Mouse (Mus musculus) spleen, adult 2 months (tissue): ENCODE results near the gene Usp35. TPM values are rescaled to one million over a fixed set of nuclear protein-coding genes. Genes with fewer than 3 reads are reported as not detected.

Experiments used
- DNase-seq, 2 experiments: peaks; one replicate each; pipeline versions ENCODE4 v3.0.0 to v3.0.0-alpha.2; 2012 to 2021; ENCODE audit warnings: low spot score in 2 of 2, low read depth in 1 of 2
- H3K27ac ChIP-seq: fragments of 200-500 bp; 2 replicates; pipeline ENCODE4 v1.5.1; 2012; ENCODE audit warnings: low read length, inconsistent platforms; ENCODE audit not compliant: insufficient read depth
- H3K27me3 ChIP-seq: fragments of 200-500 bp; 2 replicates; pipeline ENCODE4 v1.6.1; 2012; ENCODE audit warnings: mild to moderate bottlenecking, moderate library complexity, low read length, inconsistent platforms; ENCODE audit not compliant: control insufficient read depth, insufficient read depth
- H3K36me3 ChIP-seq: fragments of 200-500 bp; 2 replicates; pipeline ENCODE4 v1.6.1; 2012; ENCODE audit warnings: mild to moderate bottlenecking, low read length, inconsistent platforms; ENCODE audit not compliant: control insufficient read depth, insufficient read depth
- H3K4me1 ChIP-seq: fragments of 200-500 bp; 2 replicates; pipeline ENCODE4 v1.6.1; 2011; ENCODE audit warnings: inconsistent platforms; ENCODE audit not compliant: control insufficient read depth, insufficient read depth, insufficient read length
- H3K4me3 ChIP-seq: fragments of 200-500 bp; 2 replicates; pipeline ENCODE4 v1.5.1; 2011; ENCODE audit warnings: mild to moderate bottlenecking, inconsistent platforms; ENCODE audit not compliant: insufficient read depth, insufficient read length; ENCODE audit errors: extremely low read depth
- CTCF ChIP-seq: fragments of 200-500 bp; IDR thresholded peaks from 2 replicates; pipeline ENCODE4 v1.5.1; 2011; ENCODE audit warnings: mild to moderate bottlenecking, inconsistent platforms; ENCODE audit not compliant: insufficient read depth, insufficient read length, insufficient replicate concordance; ENCODE audit errors: extremely low read depth
- POLR2A ChIP-seq: fragments of 200-500 bp; IDR thresholded peaks from 2 replicates; pipeline ENCODE4 v1.6.1; 2011; ENCODE audit warnings: low read depth, low read length, inconsistent platforms
- WGBS: fragments of 180-500 bp; shearing (Covaris S2); methylation state at CpG from one replicate; pipeline ENCODE4 v1.1.7; 2018; 5-methylcytosine and 5-hydroxymethylcytosine counted together
- polyA plus RNA-seq: library from polyadenylated mRNA; depleted of rRNA; stranded (reverse); fragments of >200 nt; gene quantifications from 2 replicates; pipeline ENCODE4 v1.2.3, GENCODE M21; 2012

Usp35 gene
- polyA plus RNA-seq, 1 experiment, result 9.8 TPM

DNA sequence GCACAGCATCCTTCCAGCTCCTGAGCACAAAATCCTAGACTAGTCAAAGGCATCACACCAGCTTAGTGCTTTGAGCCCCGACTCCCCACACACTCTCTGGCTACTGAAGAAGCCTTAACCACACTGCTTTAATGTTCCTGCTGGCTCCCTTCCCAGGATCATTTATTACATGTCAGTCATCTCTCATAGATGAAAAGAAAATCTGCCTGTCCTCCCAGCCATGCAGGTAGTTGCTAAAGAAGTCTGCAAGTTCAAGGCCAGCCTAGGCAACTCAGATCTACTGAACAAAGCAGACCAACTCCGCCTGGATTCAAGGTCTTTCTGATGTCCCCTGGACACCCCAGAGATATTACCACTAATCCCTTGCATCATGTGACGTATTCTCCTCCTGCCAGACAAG is 14.1 kb downstream of the Usp35 start:
- Histone ChIP-seq H3K27me3 (no peaks in the 10 kb centered on the region), H3K36me3 (no peaks in the 10 kb centered on the region), H3K27ac (no peak overlapping the region), H3K4me3 (no peak overlapping the region), H3K4me1 (no peaks in the 10 kb centered on the region)
- TF ChIP-seq CTCF (no peak), POLR2A (no peak)
- DNase-seq, result no peak
- 70% methylated on average over 3 of the region's 3 CpGs for WGBS

DNA sequence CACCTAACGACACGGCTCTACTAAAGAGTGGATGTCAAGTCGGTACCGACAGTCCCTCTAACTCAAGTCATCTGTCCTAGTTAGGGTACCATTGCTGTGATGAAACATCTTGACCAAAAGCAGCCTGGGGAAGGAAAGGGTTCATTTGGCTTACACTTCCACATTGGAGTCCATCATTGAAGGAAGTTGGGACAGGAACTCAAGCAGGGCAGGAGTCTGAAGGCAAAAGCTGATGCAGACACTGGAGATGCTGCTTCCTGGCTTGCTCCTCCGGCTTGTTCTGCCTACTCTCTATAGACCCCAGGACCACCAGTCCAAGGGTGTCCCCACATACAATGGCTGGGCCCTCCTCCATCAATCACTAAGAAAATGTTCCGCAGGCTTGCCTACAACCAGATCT is 16.2 kb downstream of the Usp35 start:
- Histone ChIP-seq H3K4me1 (no peaks in the 10 kb centered on the region), H3K36me3 (peaks cover 2% of the 10 kb centered on the region), H3K27me3 (no peaks in the 10 kb centered on the region), H3K4me3 (no peak overlapping the region), H3K27ac (no peak overlapping the region)
- no peak for DNase-seq
- TF ChIP-seq POLR2A (no peak), CTCF (no peak)
- WGBS, result 91% methylated on average over 6 of the region's 6 CpGs

DNA sequence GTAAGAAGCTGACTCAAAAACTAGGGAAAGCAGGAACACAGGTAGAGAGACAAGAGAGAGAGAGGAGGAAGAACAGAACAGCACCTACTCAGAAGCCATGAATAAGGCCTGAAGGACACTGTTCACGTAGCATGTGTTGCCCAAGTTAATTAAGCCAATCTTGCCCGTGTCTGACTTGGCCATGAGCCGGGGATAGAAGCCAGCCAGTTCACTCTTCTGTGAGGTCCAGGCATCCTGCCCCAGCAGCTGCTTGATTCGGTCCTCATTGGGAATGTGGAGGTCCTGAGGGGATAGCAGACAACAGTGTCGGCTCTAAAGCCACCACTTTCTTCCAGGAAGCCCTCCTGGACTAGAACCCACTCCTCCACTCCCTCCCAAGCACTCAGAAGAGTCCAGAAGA is 17.2 kb downstream of the Usp35 start:
- H3K4me3 ChIP-seq, result no peak overlapping the region
- DNase-seq, result no peak
- 85% methylated on average over 5 of the region's 5 CpGs for WGBS
- H3K4me1 ChIP-seq, result no peaks in the 10 kb centered on the region
- TF ChIP-seq POLR2A, result no peak
- no peak for TF ChIP-seq CTCF
- H3K27ac ChIP-seq, result no peak overlapping the region
- H3K27me3 ChIP-seq, result no peaks in the 10 kb centered on the region
- H3K36me3 ChIP-seq, result peaks cover 4% of the 10 kb centered on the region

DNA sequence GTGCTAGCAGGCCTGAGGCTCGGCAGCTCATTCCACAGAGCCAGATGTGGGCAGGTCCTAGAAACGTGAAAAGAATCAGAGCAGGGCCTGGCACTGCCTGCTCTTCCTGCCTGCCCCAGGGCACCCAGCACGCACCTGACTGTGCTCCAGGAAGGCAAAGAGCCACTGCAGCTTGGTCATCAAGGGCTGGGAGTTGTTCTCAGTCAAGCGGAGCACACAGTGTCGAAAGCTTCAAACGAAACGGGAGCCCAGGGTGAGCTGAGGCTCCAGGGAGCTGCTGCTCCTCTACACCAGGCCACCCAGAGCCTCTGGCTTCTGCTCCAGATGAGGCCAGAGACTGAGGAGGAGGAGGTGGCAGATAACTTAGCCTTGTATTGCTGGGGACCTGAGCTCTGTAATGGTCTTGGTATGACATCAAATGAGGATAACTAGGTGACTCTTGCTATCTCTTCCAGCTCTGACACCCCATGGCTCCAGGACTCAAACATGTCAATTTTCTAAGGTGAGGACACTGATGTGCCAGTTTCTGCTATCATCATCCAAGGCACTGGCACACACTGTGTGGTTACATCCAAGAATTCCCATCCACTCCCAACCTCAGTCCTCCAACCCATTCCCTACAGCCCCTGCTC is 18.3 kb downstream of the Usp35 start:
- no peak for TF ChIP-seq POLR2A
- TF ChIP-seq CTCF, result no peak
- 77% methylated on average over 7 of the region's 7 CpGs for WGBS
- Histone ChIP-seq H3K4me3 (no peak overlapping the region), H3K4me1 (no peaks in the 10 kb centered on the region), H3K27me3 (no peaks in the 10 kb centered on the region), H3K36me3 (peaks cover 4% of the 10 kb centered on the region), H3K27ac (no peak overlapping the region)
- no peak for DNase-seq

DNA sequence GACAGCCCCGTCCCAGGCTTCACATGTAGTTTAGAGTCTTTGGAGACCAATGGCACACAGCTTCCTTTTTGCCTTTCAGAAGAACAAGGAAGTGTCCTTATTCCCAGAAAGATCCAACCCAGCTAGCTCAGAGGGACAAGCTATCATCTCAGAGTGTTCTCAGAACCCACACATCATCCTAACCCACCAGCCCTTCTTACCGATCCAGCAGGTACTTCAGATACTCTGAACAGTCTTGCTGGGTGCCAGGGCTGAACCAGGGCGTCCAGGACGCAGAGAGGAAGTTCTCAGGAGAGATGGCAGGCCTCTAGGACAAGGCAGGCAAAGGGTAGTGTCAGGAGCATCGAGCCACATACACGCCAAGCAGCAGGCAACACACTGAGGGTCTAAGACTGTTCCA is 19.0 kb downstream of the Usp35 start:
- Histone ChIP-seq H3K4me3 (no peak overlapping the region), H3K27me3 (no peaks in the 10 kb centered on the region), H3K4me1 (no peaks in the 10 kb centered on the region), H3K27ac (no peak overlapping the region), H3K36me3 (peaks cover 4% of the 10 kb centered on the region)
- DNase-seq, result peak in 1 of 2 experiments; percentile 0
- no peak for TF ChIP-seq POLR2A
- no peak for TF ChIP-seq CTCF
- 79% methylated on average over 6 of the region's 6 CpGs for WGBS

DNA sequence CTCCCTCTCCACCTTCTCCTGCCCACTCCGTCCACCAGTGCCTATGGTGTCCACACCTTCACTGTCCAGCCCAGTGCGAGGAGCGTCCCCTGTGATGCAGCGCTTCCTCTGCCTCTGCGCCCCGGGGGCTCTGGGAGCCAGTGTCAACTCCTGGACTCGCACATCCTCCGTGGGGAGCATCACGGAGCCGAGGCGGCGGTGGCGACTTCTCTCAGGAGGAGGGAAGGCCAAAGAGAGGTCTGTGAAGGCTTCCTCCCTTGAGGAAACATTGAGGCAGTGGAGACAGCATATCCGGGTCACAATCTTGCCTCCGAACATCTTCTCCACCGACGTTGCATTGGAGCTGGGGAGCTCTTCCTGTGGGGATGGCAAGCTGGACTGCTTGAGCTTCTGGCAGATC is 19.6 kb downstream of the Usp35 start:
- 93% methylated on average over 17 of the region's 17 CpGs for WGBS
- Histone ChIP-seq H3K27me3 (no peaks in the 10 kb centered on the region), H3K36me3 (peaks cover 4% of the 10 kb centered on the region), H3K27ac (no peak overlapping the region), H3K4me3 (no peak overlapping the region), H3K4me1 (no peaks in the 10 kb centered on the region)
- DNase-seq, result peak in 1 of 2 experiments; percentile 2
- TF ChIP-seq CTCF (no peak), POLR2A (no peak)

DNA sequence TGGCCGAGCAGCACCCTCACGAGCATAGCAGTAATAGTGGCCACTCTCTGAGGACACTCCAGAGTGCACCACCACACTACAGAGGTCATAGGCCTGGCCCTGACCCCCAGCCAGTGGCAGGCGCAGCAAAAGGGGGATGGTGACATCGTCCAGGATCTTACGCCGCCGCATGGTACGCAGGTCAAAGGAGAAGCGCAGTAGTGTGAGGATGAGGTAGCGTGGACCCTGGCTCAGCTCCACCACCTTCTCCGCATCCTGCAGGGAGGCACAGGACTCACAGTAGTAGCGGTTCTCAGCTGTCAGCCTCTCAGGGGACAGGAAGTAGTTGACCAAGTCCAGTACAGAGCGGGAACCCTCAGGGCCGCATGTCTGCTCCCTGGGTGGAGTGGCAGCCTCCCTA is 20.2 kb downstream of the Usp35 start:
- TF ChIP-seq POLR2A, result no peak
- TF ChIP-seq CTCF, result no peak
- Histone ChIP-seq H3K27me3 (no peaks in the 10 kb centered on the region), H3K4me3 (no peak overlapping the region), H3K27ac (no peak overlapping the region), H3K4me1 (no peaks in the 10 kb centered on the region), H3K36me3 (peaks cover 4% of the 10 kb centered on the region)
- WGBS, result 91% methylated on average over 14 of the region's 14 CpGs
- no peak for DNase-seq
